Comparison of ENCODE assay signal across 8 mouse cellular contexts in the genomic region with DNA sequence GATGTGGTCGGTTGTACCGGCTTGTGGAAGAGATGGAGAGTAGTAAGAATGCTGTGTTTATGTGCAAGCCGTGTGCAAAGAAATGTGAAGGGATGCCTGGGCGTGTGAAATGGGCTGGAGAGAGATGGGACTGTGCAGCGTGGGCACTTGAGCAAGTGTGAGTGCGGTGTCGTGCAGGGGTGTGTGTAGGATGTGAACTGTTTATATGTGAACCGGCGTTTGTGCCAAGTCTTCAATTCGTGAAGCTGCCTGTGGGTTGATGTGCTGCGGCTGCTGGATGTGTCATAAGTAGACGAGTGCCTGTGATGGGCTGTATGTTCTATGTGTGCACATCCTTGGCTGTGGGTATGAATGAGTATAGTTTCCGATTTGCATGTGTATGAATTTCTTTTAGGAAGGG.
A peak's percentile ranks its signal among the peaks of the same experiment; 100 is the strongest.
DNase-seq lines count a peak whose midpoint lies in the region; ATAC-seq and TF ChIP-seq lines count a peak whose summit lies in the region.

No protein-coding gene starts in this region.

- WGBS in kidney, embryonic 15.5 days, result 11% methylated on average over 13 of the region's 13 CpGs
- WGBS in kidney, adult 2 months, result 8% methylated on average over 13 of the region's 13 CpGs
- 16% methylated on average over 13 of the region's 13 CpGs for WGBS in embryonic facial prominence, embryonic 12.5 days
- WGBS in hindbrain, postnatal 0 days, result 5% methylated on average over 13 of the region's 13 CpGs
- WGBS in midbrain, embryonic 15.5 days, result 9% methylated on average over 13 of the region's 13 CpGs

- no peaks in the 10 kb centered on the region for H3K9me3 ChIP-seq in kidney, embryonic 15.5 days (replicated peaks)
- H3K9me3 ChIP-seq in embryonic facial prominence, embryonic 12.5 days, result no peaks in the 10 kb centered on the region
- no peaks in the 10 kb centered on the region for H3K9me3 ChIP-seq in hindbrain, postnatal 0 days (ENCODE audit: low read length)
- H3K9me3 ChIP-seq in midbrain, embryonic 15.5 days, result no peaks in the 10 kb centered on the region

- peaks cover 34% of the 10 kb centered on the region for H3K4me1 ChIP-seq in kidney, embryonic 15.5 days
- H3K4me1 ChIP-seq in kidney, adult 2 months (ENCODE audit: control insufficient read depth, insufficient read depth, low read length), result no peaks in the 10 kb centered on the region
- H3K4me1 ChIP-seq in embryonic facial prominence, embryonic 12.5 days, result peaks cover 22% of the 10 kb centered on the region
- 0 out of 2 replicates have a peak, but pooled peaks cover 5% of the 10 kb centered on the region for H3K4me1 ChIP-seq in hindbrain, postnatal 0 days (ENCODE audit: insufficient read depth, low read length)
- H3K4me1 ChIP-seq in midbrain, embryonic 15.5 days, result peaks cover 27% of the 10 kb centered on the region

- no peak overlapping the region for H3K27ac ChIP-seq in kidney, embryonic 15.5 days
- no peak overlapping the region for H3K27ac ChIP-seq in kidney, adult 2 months (ENCODE audit: insufficient read depth, low read depth, low read length)
- no peak overlapping the region for H3K27ac ChIP-seq in embryonic facial prominence, embryonic 12.5 days
- no peak overlapping the region for H3K27ac ChIP-seq in hindbrain, postnatal 0 days
- H3K27ac ChIP-seq in midbrain, embryonic 15.5 days, result 0 out of 2 replicates have a peak overlapping the region, but pooled peaks have one; percentile 28

- no peaks in the 10 kb centered on the region for H3K36me3 ChIP-seq in kidney, embryonic 15.5 days
- no peaks in the 10 kb centered on the region for H3K36me3 ChIP-seq in kidney, adult 2 months (ENCODE audit: control insufficient read depth, insufficient read depth, low read length)
- no peaks in the 10 kb centered on the region for H3K36me3 ChIP-seq in embryonic facial prominence, embryonic 12.5 days
- no peaks in the 10 kb centered on the region for H3K36me3 ChIP-seq in hindbrain, postnatal 0 days (ENCODE audit: insufficient read depth, low read length)
- H3K36me3 ChIP-seq in midbrain, embryonic 15.5 days (replicated peaks), result no peaks in the 10 kb centered on the region

- H3K4me3 ChIP-seq in kidney, embryonic 15.5 days (replicated peaks), result peak overlapping the region; percentile 66
- no peak overlapping the region for H3K4me3 ChIP-seq in kidney, adult 2 months (ENCODE audit: insufficient read depth, low read depth, low read length)
- peak overlapping the region; percentile 56 for H3K4me3 ChIP-seq in embryonic facial prominence, embryonic 12.5 days
- H3K4me3 ChIP-seq in hindbrain, postnatal 0 days (ENCODE audit: low read length), result peak overlapping the region; percentile 65
- peak overlapping the region; percentile 71 for H3K4me3 ChIP-seq in midbrain, embryonic 15.5 days

- DNase-seq in kidney, adult 2 months, result no peak
- peak; percentile 39 for DNase-seq in hindbrain, postnatal 0 days (ENCODE audit: low spot score)
- DNase-seq in urinary bladder, postnatal 36 days (ENCODE audit: low spot score in 2 of 2), result no peak
- DNase-seq in spleen, adult 18-20 months, result no peak
- DNase-seq in kidney, postnatal 25 days, result no peak

- 0 out of 2 replicates have a peak, but pooled peaks have one; percentile 5 for ATAC-seq in kidney, embryonic 15.5 days (replicated peaks; ENCODE audit: low FRiP score)
- ATAC-seq in embryonic facial prominence, embryonic 12.5 days (ENCODE audit: insufficient number of reproducible peaks, insufficient read depth, low FRiP score, low TSS enrichment), result no peak
- ATAC-seq in hindbrain, postnatal 0 days, result no peak
- ATAC-seq in midbrain, embryonic 15.5 days (replicated peaks), result peak; percentile 57

- no peak for TF ChIP-seq CTCF in kidney, adult 2 months (conservative IDR thresholded peaks at IDR 0.05; ENCODE audit: insufficient read depth, insufficient read length, low read depth, low read length)
- TF ChIP-seq CTCF in hindbrain, postnatal 0 days (IDR thresholded peaks at IDR 0.05; ENCODE audit: low read depth), result no peak

- H3K9ac ChIP-seq in kidney, embryonic 15.5 days, result no peak overlapping the region
- no peak overlapping the region for H3K9ac ChIP-seq in embryonic facial prominence, embryonic 12.5 days
- peak overlapping the region; percentile 76; the same call in 1 of the 2 replicates for H3K9ac ChIP-seq in hindbrain, postnatal 0 days (replicated peaks; ENCODE audit: low read length)
- H3K9ac ChIP-seq in midbrain, embryonic 15.5 days, result no peak overlapping the region

- H3K4me2 ChIP-seq in kidney, embryonic 15.5 days, result peak overlapping the region; percentile 99
- H3K4me2 ChIP-seq in embryonic facial prominence, embryonic 12.5 days (replicated peaks), result peak overlapping the region; percentile 98
- peak overlapping the region; percentile 94 for H3K4me2 ChIP-seq in hindbrain, postnatal 0 days (ENCODE audit: low read depth, low read length)
- H3K4me2 ChIP-seq in midbrain, embryonic 15.5 days, result peak overlapping the region; percentile 95

- no peak for TF ChIP-seq POLR2A in kidney, adult 2 months (IDR thresholded peaks at IDR 0.05; ENCODE audit: low read depth, low read length)

- H3K27me3 ChIP-seq in kidney, embryonic 15.5 days, result peaks cover 55% of the 10 kb centered on the region
- 0 out of 2 replicates have a peak, but pooled peaks cover 1% of the 10 kb centered on the region for H3K27me3 ChIP-seq in kidney, adult 2 months (replicated peaks; ENCODE audit: control insufficient read depth, insufficient read depth, low read length)
- peaks cover 79% of the 10 kb centered on the region for H3K27me3 ChIP-seq in embryonic facial prominence, embryonic 12.5 days
- 0 out of 2 replicates have a peak, but pooled peaks cover 10% of the 10 kb centered on the region for H3K27me3 ChIP-seq in hindbrain, postnatal 0 days (ENCODE audit: insufficient read depth, low read length)
- peaks cover 13% of the 10 kb centered on the region for H3K27me3 ChIP-seq in midbrain, embryonic 15.5 days (replicated peaks)

Comparison
In these comparisons a context has a peak if more than half of its experiments do, and no peak if none do; other contexts are left out.
1. ATAC-seq: peak in kidney, embryonic 15.5 days (single experiment) and midbrain, embryonic 15.5 days (single experiment); none in embryonic facial prominence, embryonic 12.5 days (single experiment) and hindbrain, postnatal 0 days (single experiment).
2. Peak in every context shown above with its lines, with median percentiles within 50 percentile points of each other: H3K4me2 ChIP-seq.